Mouse (Mus musculus) heart, adult 2 months (tissue): ENCODE data around the gene Rnf126.
A peak's percentile ranks its signal among the peaks of the same experiment; 100 is the strongest.

Experiments
- CTCF ChIP-seq: fragments of 200-600 bp; IDR thresholded peaks from 2 replicates; pipeline ENCODE4 v1.8.1; 2022; ENCODE audit warnings: antibody characterized with exemption, mild to moderate bottlenecking, moderate library complexity
- EP300 ChIP-seq: fragments of 200-500 bp; IDR thresholded peaks from 2 replicates; pipeline ENCODE4 v1.6.1; 2011; ENCODE audit warnings: low read depth, low read length, control low read depth; ENCODE audit not compliant: insufficient read depth

DNA sequence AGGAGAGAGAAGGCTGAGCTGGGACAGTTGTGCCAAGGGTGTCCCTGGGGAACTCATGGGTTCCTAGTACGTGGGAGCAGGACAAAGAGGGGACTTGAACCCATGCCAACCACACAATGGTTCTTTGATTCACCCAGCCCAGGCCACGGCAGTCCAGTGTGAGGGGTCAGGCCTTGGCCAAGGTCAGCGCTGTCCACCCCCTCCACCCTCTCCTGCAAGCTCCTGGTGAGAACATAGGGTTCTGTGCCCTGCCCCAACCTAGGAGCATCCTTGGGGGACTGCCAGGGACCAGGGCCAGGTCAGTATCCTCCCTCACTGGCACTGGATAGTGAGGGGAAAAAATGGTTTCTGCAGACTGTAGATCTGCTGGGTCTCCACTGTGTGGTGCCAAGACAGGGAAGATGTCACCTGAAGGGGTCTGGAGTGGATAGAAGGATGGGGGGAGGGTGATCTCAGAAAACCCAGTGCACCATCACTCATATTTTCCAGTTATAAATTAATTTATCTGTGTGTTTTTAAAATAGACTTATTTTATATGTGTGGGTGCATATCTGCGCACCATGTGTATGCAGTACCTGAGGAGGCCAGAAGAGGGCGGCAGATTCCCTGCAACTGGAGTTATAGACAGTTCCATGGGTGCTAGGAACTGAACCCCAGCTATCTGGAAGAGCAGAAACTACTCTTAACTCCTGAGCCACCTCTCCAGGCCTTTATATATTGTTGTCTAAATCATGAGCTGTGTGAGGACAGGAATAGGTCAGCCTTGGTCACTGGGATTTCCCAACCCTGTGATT, 7.9 kb upstream of the Rnf126 start:
- TF ChIP-seq CTCF (peak; percentile 59), EP300 (no peak)
